Mouse (Mus musculus) CD8-positive naive resting alpha-beta T cell, adult 2 months (primary cell): ENCODE results near the gene Ric8b.

Source experiments
- DNase-seq, 2 experiments: peaks; one replicate each; pipeline ENCODE4 v3.0.0; 2022; ENCODE audit warnings: low read depth in 2 of 2, low spot score in 2 of 2

Ric8b gene

DNA sequence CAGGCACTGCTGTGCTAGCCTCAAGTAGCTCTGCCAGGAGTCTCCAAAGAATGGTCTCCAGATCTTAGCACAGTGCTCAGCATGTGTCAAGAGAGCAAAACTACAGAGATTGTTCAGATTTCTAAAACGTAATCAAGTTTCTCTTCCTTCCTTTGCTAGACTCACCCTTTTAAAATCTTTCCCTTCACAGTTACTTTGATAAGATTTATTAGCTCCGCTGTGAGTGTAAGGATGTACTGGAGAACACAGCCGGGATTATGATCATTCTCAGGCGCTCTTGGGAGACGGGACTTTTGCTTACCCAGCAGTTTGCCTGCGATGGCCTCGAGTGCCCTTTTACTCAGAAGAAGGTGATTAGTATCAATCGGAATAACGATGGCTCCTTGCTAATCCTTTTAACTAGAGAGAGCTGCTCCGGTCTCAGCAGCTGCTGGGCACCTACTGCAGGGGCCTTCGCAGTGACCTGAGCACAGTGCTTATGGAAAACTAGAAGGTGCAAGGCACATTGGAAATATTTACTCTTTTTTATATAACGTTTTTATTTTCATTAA is 43.0 kb downstream of the Ric8b start:
- DNase-seq: no peak

DNA sequence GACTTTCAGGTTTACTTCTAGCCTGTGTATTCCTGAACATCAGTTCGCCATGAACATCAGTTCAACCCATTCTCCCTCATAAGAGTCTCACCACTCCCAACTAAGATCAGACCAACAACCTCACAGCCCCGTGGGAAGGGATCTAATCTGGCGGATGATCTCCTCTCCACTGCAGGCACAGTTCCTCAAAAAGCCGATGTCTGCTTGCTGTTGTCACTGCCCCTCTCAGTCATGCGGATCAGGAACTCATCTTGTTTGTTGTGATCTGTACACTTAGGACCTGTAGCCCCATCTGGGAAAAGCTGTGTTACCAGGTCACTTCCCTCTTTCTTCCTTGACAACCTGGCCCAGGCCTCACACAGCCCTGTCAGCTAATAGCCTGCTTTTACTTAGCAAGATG is 45.7 kb downstream of the Ric8b start:
- no peak for DNase-seq

DNA sequence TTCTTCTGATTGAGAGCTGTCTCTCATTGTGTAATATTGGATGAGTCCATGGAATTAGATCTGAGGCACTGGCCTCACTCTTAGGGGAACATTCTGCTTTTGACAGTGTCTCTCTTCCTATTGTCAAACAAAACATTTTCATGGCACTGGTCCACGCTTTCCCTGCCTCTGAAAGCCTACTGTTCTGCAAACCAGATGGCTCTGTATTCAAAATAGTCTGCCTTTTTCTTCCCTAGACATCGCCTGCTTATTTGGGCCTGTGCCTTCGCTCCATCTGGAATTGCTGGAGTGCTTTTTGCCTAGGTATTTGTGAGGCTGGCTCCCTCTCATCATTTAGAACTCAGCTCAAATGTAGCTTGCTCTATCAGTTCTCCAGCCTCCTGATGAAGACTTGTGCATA is 46.3 kb downstream of the Ric8b start:
- DNase-seq: no peak

DNA sequence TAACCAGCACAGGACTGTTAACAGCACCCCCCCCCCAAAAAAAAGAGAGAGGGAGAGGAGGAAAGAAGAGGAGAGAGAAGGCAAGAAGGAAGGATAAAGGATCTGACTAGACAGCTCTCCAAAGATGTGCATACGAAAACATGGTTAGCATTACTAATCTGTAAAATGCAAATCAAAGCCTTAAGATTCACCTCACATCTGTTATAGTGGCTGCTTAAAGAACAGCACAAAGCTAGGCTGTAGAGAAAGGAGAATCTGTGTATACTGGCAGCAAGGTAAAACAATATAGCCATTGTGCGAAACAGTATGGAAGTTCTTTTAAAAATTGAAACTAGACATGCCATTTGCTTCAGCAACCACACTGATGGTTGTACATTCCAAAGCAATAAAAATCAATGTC is 49.1 kb downstream of the Ric8b start:
- no peak for DNase-seq

DNA sequence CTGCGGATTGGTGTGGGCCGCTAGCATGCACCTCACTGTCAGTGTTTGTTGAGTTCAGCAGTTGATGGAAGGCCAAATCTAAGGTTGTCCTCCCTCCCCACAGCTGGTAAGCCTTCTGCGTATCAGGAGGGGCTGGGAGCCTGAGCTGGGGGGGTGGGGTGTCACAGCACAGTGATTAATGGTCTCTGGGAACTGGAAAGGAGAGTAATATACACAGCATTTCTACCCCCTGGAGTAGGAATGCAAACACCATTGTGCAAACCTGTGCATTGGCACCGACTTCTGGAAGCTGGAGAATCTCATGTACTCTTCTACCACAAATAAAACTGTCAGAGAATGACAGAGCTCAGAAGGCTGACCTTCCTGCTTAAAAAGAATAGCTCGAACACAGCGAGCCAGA is 50.2 kb downstream of the Ric8b start:
- no peak for DNase-seq

DNA sequence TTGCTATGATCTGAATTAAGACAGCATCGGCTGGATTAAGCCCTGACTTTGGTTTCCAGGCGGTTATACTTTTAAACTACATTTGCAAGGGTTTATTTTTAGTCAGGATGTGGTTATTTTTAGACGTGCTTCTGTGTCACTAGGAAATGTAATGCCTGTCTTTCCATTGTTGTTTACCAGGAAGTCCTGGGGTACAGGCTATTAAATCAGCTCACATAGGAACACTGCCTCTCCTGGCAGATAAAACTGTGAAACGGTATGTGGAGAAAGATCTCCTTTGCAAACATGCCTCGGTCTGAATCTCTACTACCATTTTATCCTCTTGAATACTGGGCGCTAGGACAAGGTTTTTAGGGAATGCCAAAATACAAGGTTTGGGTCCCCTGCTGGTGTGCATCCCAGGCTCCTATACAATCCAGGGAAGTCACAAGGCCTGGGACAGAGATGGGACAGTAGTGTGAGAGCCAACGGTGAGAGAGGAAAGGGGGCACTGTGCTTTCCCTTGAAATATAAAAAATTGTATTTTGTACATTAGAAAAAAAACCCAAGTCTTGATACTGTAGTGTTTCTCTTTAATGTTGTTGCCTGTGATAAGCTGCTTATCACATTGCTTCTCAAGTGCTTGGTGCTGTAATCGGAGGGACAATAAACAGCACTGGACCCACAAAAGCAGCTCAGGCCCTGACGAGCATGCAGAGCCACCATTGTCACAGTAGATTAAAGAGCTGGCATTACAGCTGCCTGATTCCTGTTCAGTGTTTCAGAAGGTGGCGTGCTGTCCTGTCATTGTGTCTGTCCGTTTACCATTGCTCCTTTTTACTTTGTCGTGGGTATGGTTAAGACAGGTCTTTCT is 51.7 kb downstream of the Ric8b start:
- DNase-seq: no peak

DNA sequence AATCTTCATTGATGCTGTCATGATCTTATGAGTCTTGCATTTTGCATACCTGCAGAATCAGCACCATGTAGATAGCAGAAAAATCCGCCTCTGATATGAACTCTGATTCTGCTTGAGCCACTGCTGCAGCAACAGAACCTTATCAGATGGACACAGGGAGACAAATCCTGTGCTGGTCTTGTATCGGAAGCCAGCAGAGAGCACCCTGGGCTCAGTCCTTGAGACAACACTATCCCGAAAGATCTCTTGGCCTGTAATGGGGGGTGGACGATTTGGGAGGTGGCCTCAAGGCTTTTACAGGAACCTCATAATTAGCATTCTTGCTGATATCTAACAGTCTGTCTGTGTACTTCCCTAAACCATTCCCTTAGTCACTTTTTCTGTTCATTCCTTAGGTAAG is 57.8 kb downstream of the Ric8b start:
- DNase-seq: no peak

DNA sequence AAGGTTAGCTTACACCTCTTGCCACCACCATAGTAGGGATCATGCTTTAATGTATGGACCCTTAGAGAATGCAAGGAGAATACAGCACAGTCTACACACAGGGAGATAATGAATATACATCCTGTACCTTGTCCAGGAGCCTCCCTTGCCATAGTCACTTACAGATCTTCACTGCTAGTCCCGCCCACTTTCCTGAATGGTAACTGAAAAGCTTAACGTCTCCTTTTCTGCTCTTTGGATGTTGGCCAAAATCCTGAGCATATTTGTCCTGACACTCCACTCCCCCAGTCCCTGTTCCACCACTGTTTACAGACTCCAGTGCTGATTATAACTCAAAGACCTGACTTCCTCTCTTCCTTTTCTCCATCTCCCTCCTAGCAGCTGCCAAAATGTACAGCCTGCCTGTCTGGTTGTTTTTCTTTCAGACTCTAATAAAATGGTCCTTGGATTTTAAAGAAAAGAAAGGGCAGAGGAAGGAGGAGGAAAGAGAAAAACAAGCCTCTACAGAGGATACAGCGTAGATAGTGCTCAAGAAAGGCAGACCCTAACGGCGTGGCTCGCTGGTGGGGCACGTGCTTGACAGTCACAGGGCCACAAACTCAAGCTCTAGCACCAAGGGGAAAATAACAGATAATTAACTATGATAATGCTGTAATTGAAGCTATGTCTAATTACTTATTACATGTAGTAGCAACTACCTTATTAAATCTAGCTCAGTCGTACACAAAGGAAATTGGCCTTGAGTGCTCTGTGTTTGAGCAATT is 59.4 kb downstream of the Ric8b start:
- no peak for DNase-seq

DNA sequence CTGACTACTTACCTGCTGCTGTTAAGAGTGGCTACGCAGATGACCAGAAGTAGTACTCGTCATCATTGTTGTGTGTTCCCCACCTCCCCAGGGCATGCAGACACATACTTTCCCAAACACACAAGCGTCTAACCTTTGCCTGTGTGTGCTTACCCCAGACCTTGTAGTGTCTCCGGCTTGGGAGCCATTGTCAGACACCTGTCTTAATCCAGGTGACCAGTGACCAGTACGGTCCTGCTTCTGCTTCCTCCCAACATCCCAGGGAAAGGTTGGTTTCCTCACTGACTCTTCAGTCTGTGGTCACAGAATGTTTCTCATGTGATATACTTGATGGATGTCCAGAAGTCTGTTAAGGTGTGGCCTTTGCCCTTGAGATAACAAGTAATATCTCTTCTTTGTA is 62.9 kb downstream of the Ric8b start:
- no peak for DNase-seq

DNA sequence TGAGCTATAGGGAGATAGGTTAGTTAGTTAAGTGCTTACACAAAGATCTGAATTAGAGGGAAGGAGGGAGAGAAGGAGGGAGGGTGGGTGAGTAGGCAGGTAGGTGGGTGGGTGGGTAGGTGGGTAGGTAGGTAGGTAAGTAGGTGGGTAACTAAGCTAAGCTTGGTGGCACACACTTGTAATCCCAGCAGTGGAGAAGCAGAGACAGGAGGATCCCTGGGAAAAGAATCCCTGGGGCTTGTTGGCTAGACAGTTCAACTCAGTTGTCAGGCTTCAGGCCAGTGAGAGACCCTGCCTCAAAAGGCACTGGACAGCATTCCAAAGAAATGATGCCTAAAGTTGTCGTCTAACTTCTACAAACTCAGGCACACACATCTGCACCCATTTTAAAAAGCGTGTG is 64.0 kb downstream of the Ric8b start:
- DNase-seq: no peak

DNA sequence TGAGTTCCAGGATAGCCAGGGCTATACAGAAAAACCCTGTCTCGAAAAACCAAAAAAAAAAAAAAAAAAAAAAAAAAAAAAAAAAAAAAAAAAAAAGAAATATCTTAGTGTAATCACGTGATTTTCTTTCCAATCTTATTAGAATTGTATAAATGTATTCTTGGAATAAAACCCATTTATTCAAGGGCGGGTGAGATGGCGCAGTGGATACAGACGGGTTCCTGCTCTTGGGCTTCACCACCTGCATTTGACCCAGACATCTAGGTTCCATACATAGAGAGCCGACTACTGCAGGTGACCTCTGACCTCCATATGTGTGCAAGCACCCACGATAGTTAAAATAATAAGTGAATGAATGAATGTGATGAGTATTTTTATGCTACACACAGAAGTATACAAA is 65.3 kb downstream of the Ric8b start:
- no peak for DNase-seq

DNA sequence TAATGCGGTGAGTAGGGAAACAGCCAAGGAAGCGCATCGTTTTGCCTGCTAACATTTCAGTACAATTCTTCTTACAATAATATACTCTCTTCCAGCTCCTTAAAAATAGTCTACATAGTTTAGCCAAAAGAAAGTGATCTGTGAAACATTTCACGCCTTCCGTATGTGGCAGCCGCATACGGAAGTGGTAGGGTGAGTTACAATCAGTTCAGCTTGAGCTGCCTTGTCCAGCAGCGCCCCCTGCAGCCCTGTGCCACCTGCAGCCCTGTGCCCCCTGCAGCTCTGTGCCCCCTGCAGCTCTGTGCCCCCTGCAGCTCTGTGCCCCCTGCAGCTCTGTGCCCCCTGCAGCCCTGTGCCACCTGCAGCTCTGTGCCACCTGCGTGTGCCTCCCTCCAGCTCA is 68.5 kb downstream of the Ric8b start:
- peak; percentile 18 to 38 for DNase-seq

DNA sequence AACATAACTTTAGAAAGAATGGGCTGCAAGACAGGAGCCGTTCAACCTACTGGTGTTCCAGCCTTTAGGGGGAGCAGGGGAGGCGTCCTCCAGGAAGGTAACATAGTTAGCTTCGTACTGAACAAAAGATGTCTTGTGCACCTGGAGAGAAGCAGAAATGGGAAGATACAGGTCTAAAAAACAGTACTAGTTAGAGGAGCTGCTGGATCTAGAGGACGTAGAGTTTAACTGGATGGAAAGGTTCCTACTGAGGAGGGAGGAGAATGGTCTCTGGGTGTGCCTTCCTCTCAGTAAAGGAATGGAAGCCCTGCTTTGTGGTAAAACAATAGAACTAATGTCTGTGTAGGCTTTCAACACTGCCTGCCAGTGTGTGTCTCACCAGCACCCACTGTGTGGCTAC is 70.2 kb downstream of the Ric8b start:
- no peak for DNase-seq

DNA sequence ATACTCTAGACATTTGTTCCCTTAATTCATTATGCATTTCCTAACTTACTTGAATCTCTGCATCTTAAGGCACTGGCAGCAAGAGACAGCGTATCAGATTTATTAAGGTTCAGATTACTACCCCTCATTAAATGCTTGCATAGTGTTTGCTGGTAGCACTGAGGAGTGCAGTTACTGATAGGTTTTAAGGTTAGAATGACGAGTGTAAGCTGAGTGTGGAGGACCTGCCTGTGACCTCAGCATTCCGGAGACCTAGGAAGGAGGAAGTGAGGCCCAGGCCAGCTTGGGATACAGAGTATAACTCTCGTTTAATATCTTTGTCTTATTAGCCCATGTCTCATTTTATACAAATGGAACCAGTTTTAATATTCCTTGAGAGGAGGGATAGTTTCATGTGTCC is 71.2 kb downstream of the Ric8b start:
- no peak for DNase-seq

DNA sequence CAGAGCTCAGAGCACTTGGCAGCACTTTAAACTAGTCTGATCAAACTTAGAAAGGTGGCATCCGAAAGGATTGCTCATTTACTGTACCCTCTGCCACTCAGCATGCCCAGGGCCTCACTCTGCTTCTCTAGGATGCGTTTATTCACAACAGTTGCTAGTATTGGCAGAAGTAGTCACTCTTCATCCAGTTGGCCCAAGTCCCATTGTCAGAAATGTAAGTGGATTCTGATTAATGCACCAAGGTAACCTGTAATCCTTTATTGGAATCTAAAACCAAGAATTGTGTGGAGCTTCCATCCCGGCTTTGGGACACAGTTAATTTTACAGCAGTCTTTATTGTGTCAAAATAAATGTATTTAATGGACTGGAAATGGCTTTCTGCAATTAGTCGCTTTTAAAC is 76.9 kb downstream of the Ric8b start:
- DNase-seq: no peak

DNA sequence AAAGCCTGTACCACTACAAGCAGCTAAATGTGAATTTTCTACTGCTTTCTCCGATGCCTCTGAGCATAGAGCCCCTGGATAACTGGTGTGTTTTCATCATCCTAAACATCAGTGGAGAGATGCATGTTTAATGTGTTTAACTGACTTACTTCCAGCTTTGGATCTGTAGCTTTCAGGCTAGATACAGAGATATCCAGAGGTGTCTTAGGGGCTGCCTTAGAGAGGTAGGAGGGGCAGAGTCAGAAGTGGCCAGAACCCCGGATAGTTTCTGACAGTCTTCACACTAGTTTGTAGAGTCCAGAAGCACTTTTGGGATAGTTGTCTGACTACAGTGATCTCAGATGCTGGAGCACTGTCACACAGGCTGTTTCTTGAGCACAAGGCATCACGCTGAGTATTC is 77.6 kb downstream of the Ric8b start:
- no peak for DNase-seq

DNA sequence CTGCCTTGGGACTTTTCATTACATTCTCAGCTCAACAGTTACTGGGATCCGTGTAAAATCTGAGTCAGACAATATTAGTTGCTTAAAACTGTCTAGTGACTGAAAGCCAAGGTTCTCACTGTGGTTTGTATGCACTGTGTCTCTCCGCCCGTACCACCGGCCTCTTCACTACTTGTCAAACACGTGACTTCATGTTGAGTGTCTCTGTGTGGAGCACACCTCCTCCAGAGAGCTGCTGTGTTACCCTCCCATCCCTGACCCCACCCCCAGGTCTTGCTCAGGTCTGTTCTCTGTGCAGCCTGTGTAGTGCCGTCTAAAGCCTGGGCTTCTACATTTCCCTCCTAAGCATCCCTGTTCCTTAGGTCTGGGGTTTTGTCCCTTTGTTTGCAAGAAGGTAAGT is 79.0 kb downstream of the Ric8b start:
- DNase-seq: no peak

DNA sequence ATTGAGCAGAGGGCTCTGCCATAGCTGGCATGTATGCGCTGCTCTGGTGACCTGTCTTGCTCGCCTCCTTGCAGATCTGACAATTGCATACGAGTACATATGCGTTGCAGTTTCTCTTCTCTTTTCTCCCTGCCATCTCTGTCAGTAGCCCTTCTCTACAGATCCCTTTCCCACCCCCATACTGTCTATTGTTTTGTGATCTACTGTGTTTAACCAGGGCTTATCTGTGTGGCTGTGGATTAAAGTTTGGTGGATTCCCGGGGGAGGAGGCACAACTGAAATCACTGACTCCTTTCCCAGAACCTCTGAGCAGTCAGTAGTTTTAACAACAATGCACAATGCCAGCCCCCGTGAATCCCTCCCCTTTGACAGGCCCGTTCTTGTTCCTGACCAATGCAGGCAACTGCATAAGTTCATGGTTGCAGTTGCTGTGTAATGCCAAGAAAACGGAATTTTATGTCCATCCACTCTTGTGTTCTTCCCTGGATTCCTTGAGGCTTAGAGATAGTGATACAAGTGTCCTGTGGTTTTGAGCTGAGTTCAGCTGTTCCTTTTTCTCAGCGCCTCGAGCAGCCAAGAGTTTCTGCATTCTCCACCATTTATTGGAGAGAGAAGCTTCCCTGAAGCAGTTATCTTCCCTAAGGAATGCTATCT is 80.3 kb downstream of the Ric8b start:
- no peak for DNase-seq

DNA sequence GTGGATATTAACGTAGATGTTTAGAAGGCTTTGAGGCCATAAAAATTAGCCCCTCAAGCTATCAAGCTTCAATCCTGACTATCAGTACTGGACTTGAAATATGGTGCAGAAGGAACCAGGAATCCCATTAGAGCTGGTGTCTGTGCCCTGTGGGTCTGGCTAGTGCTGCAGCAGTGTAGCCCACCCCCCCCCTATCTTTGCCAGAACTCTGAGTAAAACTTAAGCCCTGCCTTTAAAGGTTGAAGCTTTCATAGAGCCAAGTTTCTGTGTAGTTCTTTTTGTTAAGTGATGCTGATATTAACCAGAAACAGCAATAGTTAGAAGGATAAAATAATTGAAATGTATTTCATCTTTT is 80.8 kb downstream of the Ric8b start:
- no peak for DNase-seq

DNA sequence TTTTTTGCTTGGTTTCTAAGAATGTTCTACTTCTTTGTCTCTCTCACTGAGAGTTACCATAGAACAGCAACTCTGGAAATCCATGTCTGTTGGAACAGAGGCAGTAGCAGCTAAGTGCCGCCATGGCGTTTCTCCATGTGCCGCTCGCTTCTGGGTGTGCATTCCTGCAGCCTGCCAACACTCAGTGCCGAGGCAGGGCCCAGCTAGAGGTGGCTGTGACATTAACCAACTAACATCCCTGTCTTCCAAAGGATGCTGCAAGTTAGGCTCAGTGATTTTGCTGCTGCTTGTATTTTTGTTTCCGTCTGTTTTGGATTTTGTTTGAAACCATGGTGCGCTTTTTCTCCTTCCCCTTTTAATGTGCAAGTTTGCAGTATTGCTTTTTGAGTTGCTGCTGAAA is 84.5 kb downstream of the Ric8b start:
- no peak for DNase-seq

DNA sequence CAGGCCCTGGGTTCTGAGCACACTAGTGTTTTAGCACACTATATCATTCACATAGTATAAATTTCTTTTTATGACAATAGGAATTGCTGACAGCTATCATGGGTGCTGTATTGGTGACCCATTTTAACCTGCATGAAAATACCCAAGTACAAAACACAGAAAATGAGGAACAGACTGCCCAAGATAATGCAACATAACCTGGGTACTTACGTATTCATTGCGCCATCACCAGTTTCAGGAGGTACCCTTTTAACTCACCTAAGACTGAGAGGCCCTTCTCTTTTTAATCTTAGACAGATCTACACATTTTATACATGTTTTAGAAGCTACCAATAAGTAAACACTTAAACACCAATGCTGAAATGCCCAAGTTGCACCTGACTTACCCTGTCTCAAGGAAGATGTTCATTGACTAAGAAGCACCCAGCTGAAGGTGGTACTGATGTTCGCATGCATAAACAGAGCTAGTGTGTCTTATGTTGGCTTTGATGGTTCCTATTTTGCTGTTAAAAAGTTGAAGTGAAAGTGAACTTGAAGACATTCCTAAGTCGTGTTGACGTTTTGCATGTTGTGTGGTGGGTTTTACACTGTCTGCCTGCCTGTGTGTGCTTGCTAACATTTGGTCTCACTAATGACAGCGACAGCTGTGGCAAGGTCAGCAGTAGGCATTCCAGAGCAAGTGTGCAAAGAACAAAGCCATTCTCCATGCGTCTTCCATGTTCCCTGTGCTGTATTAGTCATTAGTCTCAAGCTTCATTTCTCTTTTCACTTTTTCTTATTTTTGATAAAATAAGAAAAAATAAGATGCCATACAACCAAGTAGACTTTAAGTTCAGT is 86.0 kb downstream of the Ric8b start:
- no peak for DNase-seq
